Mouse (Mus musculus): ENCODE results near the gene Sec14l1. TPM values are rescaled to one million over a fixed set of nuclear protein-coding genes. Genes with fewer than 3 reads are reported as not detected.

The Sec14l1 gene
- polyA plus RNA-seq, 1 experiment from 2014 or later: 53.9 TPM

GRCm38 (mm10) chr11:117104044-117104757 is 10.8 kb upstream of the Sec14l1 start:
- no peak overlapping the region for H3K9ac ChIP-seq (ENCODE audit: low read depth, low read length)
- H3K36me3 ChIP-seq (ENCODE audit: control insufficient read depth, insufficient read depth, low read length): no peaks in the 10 kb centered on the region
- 78% methylated on average over 10 of the region's 10 CpGs for WGBS
- no peak overlapping the region for H3K27ac ChIP-seq (ENCODE audit: low read depth, low read length)
- 0 out of 2 replicates have a peak, but pooled peaks cover 3% of the 10 kb centered on the region for H3K4me1 ChIP-seq (ENCODE audit: control insufficient read depth, insufficient read depth, low read depth, low read length)
- H3K4me3 ChIP-seq (ENCODE audit: low read length): no peak overlapping the region
- no peak overlapping the region for H3K4me2 ChIP-seq (ENCODE audit: low read length)
- no peaks in the 10 kb centered on the region for H3K9me3 ChIP-seq (ENCODE audit: control insufficient read depth, low read length)
- no peaks in the 10 kb centered on the region for H3K27me3 ChIP-seq (replicated peaks; ENCODE audit: control insufficient read depth, insufficient read depth, low read length)
- ATAC-seq: no peak

- 74% methylated on average over 3 of the region's 3 CpGs for WGBS
These were observed 9.7 kb upstream of the Sec14l1 start for GRCm38 (mm10) chr11:117105315-117105714.

GRCm38 (mm10) chr11:117105850-117106249 is 9.1 kb upstream of the Sec14l1 start:
- Histone ChIP-seq H3K36me3 (ENCODE audit: control insufficient read depth, insufficient read depth, low read length) (no peaks in the 10 kb centered on the region), H3K4me3 (ENCODE audit: low read length) (no peak overlapping the region), H3K9ac (ENCODE audit: low read depth, low read length) (no peak overlapping the region), H3K27ac (ENCODE audit: low read depth, low read length) (no peak overlapping the region), H3K4me2 (ENCODE audit: low read length) (no peak overlapping the region), H3K9me3 (ENCODE audit: control insufficient read depth, low read length) (no peaks in the 10 kb centered on the region), H3K4me1 (ENCODE audit: control insufficient read depth, insufficient read depth, low read depth, low read length) (0 out of 2 replicates have a peak, but pooled peaks cover 3% of the 10 kb centered on the region), H3K27me3 (replicated peaks; ENCODE audit: control insufficient read depth, insufficient read depth, low read length) (no peaks in the 10 kb centered on the region)
- 90% methylated on average over 7 of the region's 7 CpGs for WGBS
- no peak for ATAC-seq

More at GRCm38 (mm10) chr11:117105315-117105714, 9.7 kb upstream of the Sec14l1 start:
- no peak overlapping the region for H3K9ac ChIP-seq (ENCODE audit: low read depth, low read length)
- no peak for ATAC-seq
- 0 out of 2 replicates have a peak, but pooled peaks cover 3% of the 10 kb centered on the region for H3K4me1 ChIP-seq (ENCODE audit: control insufficient read depth, insufficient read depth, low read depth, low read length)
- no peak overlapping the region for H3K4me3 ChIP-seq (ENCODE audit: low read length)
- no peak overlapping the region for H3K27ac ChIP-seq (ENCODE audit: low read depth, low read length)
- no peak overlapping the region for H3K4me2 ChIP-seq (ENCODE audit: low read length)
- H3K27me3 ChIP-seq (replicated peaks; ENCODE audit: control insufficient read depth, insufficient read depth, low read length): no peaks in the 10 kb centered on the region
- H3K9me3 ChIP-seq (ENCODE audit: control insufficient read depth, low read length): no peaks in the 10 kb centered on the region
- H3K36me3 ChIP-seq (ENCODE audit: control insufficient read depth, insufficient read depth, low read length): no peaks in the 10 kb centered on the region

GRCm38 (mm10) chr11:117106633-117107334 is 8.2 kb upstream of the Sec14l1 start:
- no peak overlapping the region for H3K4me3 ChIP-seq (ENCODE audit: low read length)
- peak; percentile 65 for ATAC-seq
- 24% methylated on average over 13 of the region's 13 CpGs for WGBS
- H3K27ac ChIP-seq (ENCODE audit: low read depth, low read length): peak overlapping the region; percentile 49; the same call in 1 of the 2 replicates
- H3K9ac ChIP-seq (ENCODE audit: low read depth, low read length): no peak overlapping the region
- 0 out of 2 replicates have a peak, but pooled peaks cover 3% of the 10 kb centered on the region for H3K4me1 ChIP-seq (ENCODE audit: control insufficient read depth, insufficient read depth, low read depth, low read length)
- H3K9me3 ChIP-seq (ENCODE audit: control insufficient read depth, low read length): no peaks in the 10 kb centered on the region
- H3K4me2 ChIP-seq (ENCODE audit: low read length): no peak overlapping the region
- H3K36me3 ChIP-seq (ENCODE audit: control insufficient read depth, insufficient read depth, low read length): no peaks in the 10 kb centered on the region
- H3K27me3 ChIP-seq (replicated peaks; ENCODE audit: control insufficient read depth, insufficient read depth, low read length): no peaks in the 10 kb centered on the region

- H3K4me3 ChIP-seq (ENCODE audit: low read length): no peak overlapping the region
- ATAC-seq: no peak
- H3K9me3 ChIP-seq (ENCODE audit: control insufficient read depth, low read length): no peaks in the 10 kb centered on the region
- no peak overlapping the region for H3K27ac ChIP-seq (ENCODE audit: low read depth, low read length)
- 0 out of 2 replicates have a peak, but pooled peaks cover 3% of the 10 kb centered on the region for H3K4me1 ChIP-seq (ENCODE audit: control insufficient read depth, insufficient read depth, low read depth, low read length)
- no peaks in the 10 kb centered on the region for H3K27me3 ChIP-seq (replicated peaks; ENCODE audit: control insufficient read depth, insufficient read depth, low read length)
- no peak overlapping the region for H3K4me2 ChIP-seq (ENCODE audit: low read length)
- no peaks in the 10 kb centered on the region for H3K36me3 ChIP-seq (ENCODE audit: control insufficient read depth, insufficient read depth, low read length)
- H3K9ac ChIP-seq (ENCODE audit: low read depth, low read length): no peak overlapping the region
- WGBS: 94% methylated on average over 2 of the region's 2 CpGs
These were observed 7.1 kb upstream of the Sec14l1 start for GRCm38 (mm10) chr11:117107837-117108236.

GRCm38 (mm10) chr11:117108595-117108994 is 6.4 kb upstream of the Sec14l1 start:
- H3K4me2 ChIP-seq (ENCODE audit: low read length): no peak overlapping the region
- WGBS: 63% methylated on average over 9 of the region's 9 CpGs
- H3K4me3 ChIP-seq (ENCODE audit: low read length): no peak overlapping the region
- H3K9ac ChIP-seq (ENCODE audit: low read depth, low read length): no peak overlapping the region
- no peak overlapping the region for H3K27ac ChIP-seq (ENCODE audit: low read depth, low read length)
- H3K4me1 ChIP-seq (ENCODE audit: control insufficient read depth, insufficient read depth, low read depth, low read length): 0 out of 2 replicates have a peak, but pooled peaks cover 3% of the 10 kb centered on the region
- no peaks in the 10 kb centered on the region for H3K27me3 ChIP-seq (replicated peaks; ENCODE audit: control insufficient read depth, insufficient read depth, low read length)
- H3K36me3 ChIP-seq (ENCODE audit: control insufficient read depth, insufficient read depth, low read length): no peaks in the 10 kb centered on the region
- no peaks in the 10 kb centered on the region for H3K9me3 ChIP-seq (ENCODE audit: control insufficient read depth, low read length)
- ATAC-seq: no peak

GRCm38 (mm10) chr11:117109179-117109954 is 5.6 kb upstream of the Sec14l1 start:
- Histone ChIP-seq H3K36me3 (ENCODE audit: control insufficient read depth, insufficient read depth, low read length) (no peaks in the 10 kb centered on the region), H3K4me3 (ENCODE audit: low read length) (no peak overlapping the region), H3K4me1 (ENCODE audit: control insufficient read depth, insufficient read depth, low read depth, low read length) (peaks cover 7% of the 10 kb centered on the region), H3K9me3 (ENCODE audit: control insufficient read depth, low read length) (no peaks in the 10 kb centered on the region), H3K27ac (ENCODE audit: low read depth, low read length) (no peak overlapping the region), H3K27me3 (replicated peaks; ENCODE audit: control insufficient read depth, insufficient read depth, low read length) (no peaks in the 10 kb centered on the region), H3K4me2 (ENCODE audit: low read length) (no peak overlapping the region), H3K9ac (ENCODE audit: low read depth, low read length) (no peak overlapping the region)
- WGBS: 90% methylated on average over 12 of the region's 12 CpGs
- no peak for ATAC-seq

- no peak overlapping the region for H3K9ac ChIP-seq (ENCODE audit: low read depth, low read length)
- H3K27ac ChIP-seq (ENCODE audit: low read depth, low read length): no peak overlapping the region
- WGBS: 83% methylated on average over 11 of the region's 11 CpGs
- no peak for ATAC-seq
- no peaks in the 10 kb centered on the region for H3K9me3 ChIP-seq (ENCODE audit: control insufficient read depth, low read length)
- no peak overlapping the region for H3K4me3 ChIP-seq (ENCODE audit: low read length)
- H3K4me2 ChIP-seq (ENCODE audit: low read length): no peak overlapping the region
- H3K36me3 ChIP-seq (ENCODE audit: control insufficient read depth, insufficient read depth, low read length): no peaks in the 10 kb centered on the region
- peaks cover 17% of the 10 kb centered on the region for H3K4me1 ChIP-seq (ENCODE audit: control insufficient read depth, insufficient read depth, low read depth, low read length)
- H3K27me3 ChIP-seq (replicated peaks; ENCODE audit: control insufficient read depth, insufficient read depth, low read length): no peaks in the 10 kb centered on the region
These were observed 2.9 kb upstream of the Sec14l1 start for GRCm38 (mm10) chr11:117111967-117112648.

Measured in hindbrain, embryonic 16.5 days (tissue).